8 mouse cellular contexts compared by ENCODE assay signal in genomic region chr11:120949863-120950262, GRCm38 (mm10). TPM values are rescaled to one million over a fixed set of nuclear protein-coding genes. Genes with fewer than 3 reads are reported as not detected.
A peak's percentile ranks its signal among the peaks of the same experiment; 100 is the strongest.
DNase-seq lines count a peak whose midpoint lies in the region; ATAC-seq and TF ChIP-seq lines count a peak whose summit lies in the region.

No protein-coding gene starts in this region.

- no peaks in the 10 kb centered on the region for H3K9me3 ChIP-seq in heart, embryonic 10.5 days
- 0 out of 2 replicates have a peak, but pooled peaks cover 1% of the 10 kb centered on the region for H3K9me3 ChIP-seq in G1E (replicated peaks)
- H3K9me3 ChIP-seq in hindbrain, embryonic 12.5 days (replicated peaks): no peaks in the 10 kb centered on the region

- peak overlapping the region; percentile 69 for H3K4me3 ChIP-seq in heart, embryonic 10.5 days
- peak overlapping the region; percentile 70 for H3K4me3 ChIP-seq in G1E (ENCODE audit: low read depth, low read length)
- H3K4me3 ChIP-seq in hindbrain, embryonic 12.5 days: peak overlapping the region; percentile 41
- peak overlapping the region; percentile 84 for H3K4me3 ChIP-seq in macrophage (ENCODE audit: inconsistent target)

- H3K27ac ChIP-seq in heart, embryonic 10.5 days: peak overlapping the region; percentile 97
- H3K27ac ChIP-seq in hindbrain, embryonic 12.5 days: no peak overlapping the region
- peak overlapping the region; percentile 67 for H3K27ac ChIP-seq in macrophage

- H3K9ac ChIP-seq in hindbrain, embryonic 12.5 days: no peak overlapping the region

- peak overlapping the region; percentile 63 for H3K4me2 ChIP-seq in hindbrain, embryonic 12.5 days (replicated peaks)

- peaks cover 4% of the 10 kb centered on the region; the same call in 1 of the 2 replicates for H3K27me3 ChIP-seq in heart, embryonic 10.5 days (ENCODE audit: insufficient read depth, poor library complexity, severe bottlenecking)
- peaks cover 37% of the 10 kb centered on the region for H3K27me3 ChIP-seq in G1E (ENCODE audit: insufficient read depth, low read length)
- H3K27me3 ChIP-seq in hindbrain, embryonic 12.5 days: peaks cover 29% of the 10 kb centered on the region

- H3K4me1 ChIP-seq in heart, embryonic 10.5 days: peaks cover 60% of the 10 kb centered on the region
- H3K4me1 ChIP-seq in G1E (ENCODE audit: insufficient read depth, low read depth, low read length): peaks cover 60% of the 10 kb centered on the region
- H3K4me1 ChIP-seq in hindbrain, embryonic 12.5 days: peaks cover 36% of the 10 kb centered on the region

- H3K36me3 ChIP-seq in heart, embryonic 10.5 days: peaks cover 14% of the 10 kb centered on the region
- H3K36me3 ChIP-seq in G1E (replicated peaks): peaks cover 30% of the 10 kb centered on the region
- H3K36me3 ChIP-seq in hindbrain, embryonic 12.5 days: 0 out of 2 replicates have a peak, but pooled peaks cover 3% of the 10 kb centered on the region
- no peaks in the 10 kb centered on the region for H3K36me3 ChIP-seq in macrophage (ENCODE audit: inconsistent target)

- 5% methylated on average over 10 of the region's 10 CpGs for WGBS in heart, embryonic 10.5 days
- WGBS in hindbrain, embryonic 12.5 days: 6% methylated on average over 10 of the region's 10 CpGs
- WGBS in macrophage (ENCODE audit: missing documents): 94% methylated on average over 10 of the region's 10 CpGs

- peak; percentile 81 for DNase-seq in heart, embryonic 10.5 days (ENCODE audit: low spot score)
- DNase-seq in heart, adult 9 months (ENCODE audit: low spot score in 2 of 2): no peak
- DNase-seq in G1E (ENCODE audit: low spot score): no peak
- no peak for DNase-seq in spleen, adult 18-20 months
- DNase-seq in testis, postnatal 14 days (ENCODE audit: low spot score): no peak
- no peak for DNase-seq in frontal cortex, postnatal 10 days (ENCODE audit: low spot score in 2 of 2)

- ATAC-seq in G1E (ENCODE audit: extremely low read depth, insufficient number of reproducible peaks, low FRiP score, poor library complexity, severe bottlenecking): no peak
- ATAC-seq in hindbrain, embryonic 12.5 days (ENCODE audit: low FRiP score): no peak

- H3K79me2 ChIP-seq in macrophage (ENCODE audit: inconsistent target): peaks cover 58% of the 10 kb centered on the region

- no peak for TF ChIP-seq CTCF in G1E (IDR thresholded peaks at IDR 0.05; ENCODE audit: low read depth, low read length)

RNA-seq across cellular contexts. Expression of gene Slc16a3, which starts 1.6 kb away (rescaled TPM):
- 416 and 440 TPM in 2 replicates for polyA plus RNA-seq in heart, embryonic 10.5 days (2016; fragmentation: Nextera tagmentation; extraction: Ambion mirVana)
- total RNA-seq in G1E (2014; fragmentation: Nextera tagmentation) (4.3 TPM in 1 of 2 replicates, not detected in the other), G1E (2017) (10.0 and 15.5 TPM in 2 replicates)
- polyA plus RNA-seq in G1E (2012) (13.1 and 17.4 TPM in 2 replicates), macrophage (2018) (5.7 to 18.5 TPM (median 14.2 TPM) in 3 replicates)
- polyA plus RNA-seq in hindbrain, embryonic 12.5 days (2016; fragmentation: Nextera tagmentation; extraction: Ambion mirVana): 43.9 and 45.9 TPM in 2 replicates
- 10 to 100 TPM in 16 of 26 experiments, 1 to 10 TPM in 10; 3.5 to 51.9 (median 13.5) TPM for total RNA-seq in macrophage (2018; cell fraction: chromatin; rRNA removed)
- 10 to 100 TPM in 19 of 26 experiments, 1 to 10 TPM in 7; 7.0 to 23.7 (median 14.7) TPM for total RNA-seq in macrophage (2018; cell fraction: cytosol; rRNA removed)
- total RNA-seq in macrophage (2018; cell fraction: nucleus; rRNA removed): 10 to 100 TPM in 25 of 26 experiments, 1 to 10 TPM in 1; 8.3 to 45.2 (median 18.7) TPM

RNA-seq across cellular contexts. Expression of gene Ccdc57, which starts 17.2 kb away (rescaled TPM):
- 6.0 and 6.5 TPM in 2 replicates for polyA plus RNA-seq in heart, embryonic 10.5 days (2016; fragmentation: Nextera tagmentation; extraction: Ambion mirVana)
- total RNA-seq in G1E (2014; fragmentation: Nextera tagmentation) (4.2 and 7.0 TPM in 2 replicates), G1E (2017) (2.5 and 2.6 TPM in 2 replicates)
- polyA plus RNA-seq in G1E (2012) (2.6 and 2.8 TPM in 2 replicates), macrophage (2018) (1.4 to 3.2 TPM (median 1.7 TPM) in 3 replicates)
- 6.0 TPM in 2 replicates for polyA plus RNA-seq in hindbrain, embryonic 12.5 days (2016; fragmentation: Nextera tagmentation; extraction: Ambion mirVana)
- total RNA-seq in macrophage (2018; cell fraction: chromatin; rRNA removed): 10 to 100 TPM in 22 of 26 experiments, 1 to 10 TPM in 4; 4.9 to 30.4 (median 18.1) TPM
- total RNA-seq in macrophage (2018; cell fraction: cytosol; rRNA removed): 1 to 10 TPM in 25 of 26 experiments, under 1 TPM in 1; 0.86 to 2.5 (median 1.6) TPM
- 10 to 100 TPM in 11 of 26 experiments, 1 to 10 TPM in 15; 2.1 to 20.2 (median 8.7) TPM for total RNA-seq in macrophage (2018; cell fraction: nucleus; rRNA removed)

RNA-seq across cellular contexts. Expression of gene Csnk1d, which starts 41.3 kb away (rescaled TPM):
- polyA plus RNA-seq in heart, embryonic 10.5 days (2016; fragmentation: Nextera tagmentation; extraction: Ambion mirVana): 85.2 and 99.8 TPM in 2 replicates
- 116 and 146 TPM in 2 replicates for total RNA-seq in G1E (2014; fragmentation: Nextera tagmentation)
- 61.2 and 73.6 TPM in 2 replicates for total RNA-seq in G1E (2017)
- 195 and 227 TPM in 2 replicates for polyA plus RNA-seq in G1E (2012)
- polyA plus RNA-seq in hindbrain, embryonic 12.5 days (2016; fragmentation: Nextera tagmentation; extraction: Ambion mirVana): 171 TPM in 2 replicates
- total RNA-seq in macrophage (2018; cell fraction: chromatin; rRNA removed): 100 to 1,000 TPM; 103 to 175 (median 134) TPM
- total RNA-seq in macrophage (2018; cell fraction: cytosol; rRNA removed): 10 to 100 TPM; 68.5 to 95.3 (median 81.8) TPM
- total RNA-seq in macrophage (2018; cell fraction: nucleus; rRNA removed): 100 to 1,000 TPM in 18 of 26 experiments, 10 to 100 TPM in 8; 84.5 to 147 (median 104) TPM
- 77.7 to 122 TPM (median 77.9 TPM) in 3 replicates for polyA plus RNA-seq in macrophage (2018)
